Mouse (Mus musculus): ENCODE measurements around the gene Ehd1. TPM values are rescaled to one million over a fixed set of nuclear protein-coding genes. Genes with fewer than 3 reads are reported as not detected.

Ehd1 gene
- 74.3 and 75.6 TPM in 2 replicates for polyA plus RNA-seq (2015; fragmentation: Nextera tagmentation; extraction: Ambion mirVana)

GRCm38 (mm10) chr19:6276426-6277421 is at the start of gene Ehd1:
TSS of gene Ehd1 (plus strand) at chr19:6276725.
- ATAC-seq: peak; percentile 96
- peak within 1 kb of the TSS; percentile 85 for H3K9ac ChIP-seq

GRCm38 (mm10) chr19:6226763-6227162 is 49.8 kb upstream of the Ehd1 start:
- Histone ChIP-seq H3K27ac (no peak overlapping the region), H3K36me3 (ENCODE audit: poor library complexity, severe bottlenecking) (peaks cover 52% of the 10 kb centered on the region), H3K9ac (no peak overlapping the region), H3K9me3 (replicated peaks) (no peaks in the 10 kb centered on the region), H3K4me1 (no peaks in the 10 kb centered on the region), H3K4me3 (no peak overlapping the region), H3K27me3 (no peaks in the 10 kb centered on the region), H3K4me2 (no peak overlapping the region)
- ATAC-seq: no peak
- 92% methylated on average over 14 of the region's 14 CpGs for WGBS

More at GRCm38 (mm10) chr19:6276426-6277421, at the start of gene Ehd1:
- no peaks in the 10 kb centered on the region for H3K9me3 ChIP-seq (replicated peaks)
- WGBS: under 1% methylated on average over 100 of the region's 106 CpGs
- peak within 1 kb of the TSS; percentile 77 for H3K27ac ChIP-seq
- H3K4me1 ChIP-seq: peaks cover 37% of the 10 kb centered on the region
- peak within 1 kb of the TSS; percentile 86 for H3K4me3 ChIP-seq
- peaks cover 22% of the 10 kb centered on the region for H3K36me3 ChIP-seq (ENCODE audit: poor library complexity, severe bottlenecking)
- H3K27me3 ChIP-seq: no peaks in the 10 kb centered on the region
- H3K4me2 ChIP-seq: peak within 1 kb of the TSS; percentile 94

DNA sequence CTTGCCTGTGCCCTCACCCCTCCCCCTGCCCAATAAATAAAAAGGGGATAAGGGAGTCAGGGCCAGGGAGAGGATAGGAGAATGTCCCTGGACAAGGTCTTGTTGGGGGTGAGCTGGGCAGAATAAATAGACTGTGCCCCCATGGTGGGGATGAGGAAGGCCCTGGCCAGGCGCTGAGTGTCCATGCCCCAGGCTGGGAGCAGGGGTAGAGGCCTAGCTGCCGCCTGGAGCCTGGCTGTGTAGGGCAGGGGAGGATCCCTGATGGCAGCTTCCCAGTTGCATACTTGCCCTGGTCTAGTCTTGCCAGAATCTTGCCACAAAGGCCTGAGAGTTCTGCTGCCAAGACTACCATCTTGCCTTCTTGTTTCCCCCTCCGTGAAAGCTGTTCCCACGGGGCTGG is 48.7 kb upstream of the Ehd1 start:
- peaks cover 63% of the 10 kb centered on the region for H3K36me3 ChIP-seq (ENCODE audit: poor library complexity, severe bottlenecking)
- no peak overlapping the region for H3K27ac ChIP-seq
- ATAC-seq: no peak
- no peaks in the 10 kb centered on the region for H3K9me3 ChIP-seq (replicated peaks)
- H3K4me2 ChIP-seq: no peak overlapping the region
- 79% methylated on average over 4 of the region's 4 CpGs for WGBS
- no peaks in the 10 kb centered on the region for H3K4me1 ChIP-seq
- H3K4me3 ChIP-seq: no peak overlapping the region
- no peak overlapping the region for H3K9ac ChIP-seq
- no peaks in the 10 kb centered on the region for H3K27me3 ChIP-seq

DNA sequence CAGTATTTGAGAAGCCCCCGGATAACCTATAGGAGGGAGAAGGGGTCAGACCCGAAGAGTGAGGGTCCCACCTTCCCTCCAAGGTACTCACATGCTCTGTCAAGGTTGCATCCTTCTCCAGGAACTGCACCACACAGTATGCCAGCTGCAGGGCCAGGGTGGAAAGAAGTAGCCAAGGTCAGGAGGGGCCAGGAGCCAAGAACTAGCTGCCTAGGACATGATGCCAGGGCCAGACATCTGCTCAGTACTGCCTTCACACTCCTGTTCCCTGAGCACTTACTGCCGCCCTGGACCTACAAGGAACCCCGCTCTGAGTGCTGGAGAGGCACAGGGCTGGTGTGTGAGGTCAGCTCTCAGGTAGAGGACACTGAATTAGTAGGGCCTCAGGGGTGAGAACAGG is 46.1 kb upstream of the Ehd1 start:
- no peak for ATAC-seq
- H3K4me2 ChIP-seq: no peak overlapping the region
- H3K4me1 ChIP-seq: peaks cover 11% of the 10 kb centered on the region
- no peaks in the 10 kb centered on the region for H3K9me3 ChIP-seq (replicated peaks)
- no peak overlapping the region for H3K9ac ChIP-seq
- no peak overlapping the region for H3K27ac ChIP-seq
- H3K4me3 ChIP-seq: no peak overlapping the region
- H3K27me3 ChIP-seq: no peaks in the 10 kb centered on the region
- H3K36me3 ChIP-seq (ENCODE audit: poor library complexity, severe bottlenecking): peaks cover 72% of the 10 kb centered on the region
- 87% methylated on average over 4 of the region's 4 CpGs for WGBS

DNA sequence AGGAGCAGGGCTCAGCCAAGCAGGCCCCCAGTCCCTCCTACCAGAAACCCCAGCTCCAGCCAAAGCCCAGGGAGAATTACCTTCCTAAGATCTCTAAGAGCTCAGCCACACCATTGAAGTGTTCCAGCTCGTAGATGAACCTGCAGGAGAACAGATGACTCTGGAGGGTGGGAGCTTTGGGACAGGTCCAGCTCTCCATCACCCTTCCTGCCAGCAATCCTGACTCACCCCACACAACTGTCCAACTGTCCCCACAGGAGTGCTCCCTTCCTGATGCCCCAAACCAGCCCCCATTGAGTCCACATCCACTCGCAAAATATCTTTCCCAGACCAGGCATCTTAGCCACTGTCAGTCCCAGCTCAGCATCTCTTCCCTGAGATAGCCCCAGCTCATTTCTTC is 45.5 kb upstream of the Ehd1 start:
- no peak overlapping the region for H3K9ac ChIP-seq
- H3K4me3 ChIP-seq: no peak overlapping the region
- H3K27ac ChIP-seq: no peak overlapping the region
- peaks cover 11% of the 10 kb centered on the region for H3K4me1 ChIP-seq
- no peak overlapping the region for H3K4me2 ChIP-seq
- no peaks in the 10 kb centered on the region for H3K27me3 ChIP-seq
- no peaks in the 10 kb centered on the region for H3K9me3 ChIP-seq (replicated peaks)
- ATAC-seq: no peak
- H3K36me3 ChIP-seq (ENCODE audit: poor library complexity, severe bottlenecking): peaks cover 72% of the 10 kb centered on the region
- WGBS: 85% methylated on average over 2 of the region's 2 CpGs

- H3K27me3 ChIP-seq: no peaks in the 10 kb centered on the region
- H3K36me3 ChIP-seq (ENCODE audit: poor library complexity, severe bottlenecking): peaks cover 52% of the 10 kb centered on the region
- no peak overlapping the region for H3K4me3 ChIP-seq
- H3K4me2 ChIP-seq: no peak overlapping the region
- H3K27ac ChIP-seq: no peak overlapping the region
- no peaks in the 10 kb centered on the region for H3K9me3 ChIP-seq (replicated peaks)
- ATAC-seq: no peak
- H3K9ac ChIP-seq: peak overlapping the region; percentile 87; the same call in 1 of the 2 replicates
- H3K4me1 ChIP-seq: peaks cover 11% of the 10 kb centered on the region
- 88% methylated on average over 16 of the region's 16 CpGs for WGBS
Measured at GRCm38 (mm10) chr19:6233647-6234046, 42.9 kb upstream of the Ehd1 start.

GRCm38 (mm10) chr19:6234337-6235083 is 42.0 kb upstream of the Ehd1 start:
- H3K27me3 ChIP-seq: no peaks in the 10 kb centered on the region
- H3K27ac ChIP-seq: no peak overlapping the region; the same call in 1 of the 2 replicates
- H3K4me3 ChIP-seq: peak overlapping the region; percentile 80
- peak overlapping the region; percentile 75 for H3K4me2 ChIP-seq
- no peak for ATAC-seq
- peaks cover 11% of the 10 kb centered on the region for H3K4me1 ChIP-seq
- peak overlapping the region; percentile 87 for H3K9ac ChIP-seq
- WGBS: 66% methylated on average over 11 of the region's 11 CpGs
- H3K9me3 ChIP-seq (replicated peaks): no peaks in the 10 kb centered on the region
- peaks cover 43% of the 10 kb centered on the region for H3K36me3 ChIP-seq (ENCODE audit: poor library complexity, severe bottlenecking)

DNA sequence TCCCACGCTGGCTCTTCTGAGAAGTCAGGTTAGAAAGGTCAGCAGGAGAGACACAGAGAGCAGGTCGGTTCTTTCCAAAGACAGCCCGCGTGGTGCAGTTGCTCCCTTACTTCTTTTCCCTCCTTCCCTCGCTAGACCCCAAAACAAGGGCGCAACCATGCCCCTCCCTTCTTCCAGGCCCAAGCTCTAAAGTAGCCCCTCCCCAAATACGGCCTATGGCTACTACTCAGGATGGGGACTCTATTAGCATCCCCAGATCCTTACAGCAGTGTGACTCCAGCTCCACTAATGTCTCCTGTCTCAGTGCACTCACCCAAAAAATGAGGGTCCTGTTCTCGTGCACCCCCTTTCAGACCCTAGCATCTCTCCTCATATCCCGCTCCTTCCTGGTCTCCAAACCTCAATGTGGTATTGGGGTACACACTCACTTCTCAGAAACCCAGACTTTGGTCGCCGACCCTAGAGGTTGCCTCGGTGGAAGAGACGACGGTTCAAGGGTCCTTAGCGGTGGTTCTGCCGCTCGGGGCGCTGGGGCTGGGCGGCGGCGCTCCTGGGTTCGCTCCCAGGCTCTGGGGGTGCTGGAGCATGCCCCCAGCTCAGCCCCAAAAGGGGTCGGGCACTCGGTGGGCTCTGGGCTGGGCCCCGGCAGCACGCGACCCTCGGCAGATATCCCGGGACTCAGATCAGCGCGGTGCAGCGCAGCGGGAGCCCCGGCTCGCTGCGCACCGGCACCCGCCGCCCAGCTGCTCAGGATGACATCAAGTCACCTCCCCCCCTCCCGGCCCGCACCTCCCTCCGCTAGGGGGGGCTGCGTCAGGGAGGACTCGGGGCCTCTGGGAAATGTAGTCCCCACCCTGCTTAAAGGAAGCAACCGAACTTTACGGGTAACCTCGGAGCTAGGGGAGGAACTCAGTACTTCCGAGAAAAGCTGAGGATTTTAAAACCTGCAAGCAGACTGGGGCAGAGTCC is 41.2 kb upstream of the Ehd1 start, which contains the start of gene Ppp2r5b:
Gene Ppp2r5b (minus strand): TSS at position 789 of the 969 bp plus-strand sequence.
- Histone ChIP-seq H3K9me3 (replicated peaks) (no peaks in the 10 kb centered on the region), H3K4me2 (peak within 1 kb of the TSS; percentile 75), H3K36me3 (ENCODE audit: poor library complexity, severe bottlenecking) (peaks cover 35% of the 10 kb centered on the region), H3K27ac (peak within 1 kb of the TSS; percentile 93), H3K4me3 (peak within 1 kb of the TSS; percentile 80), H3K27me3 (no peaks in the 10 kb centered on the region), H3K4me1 (peaks cover 11% of the 10 kb centered on the region), H3K9ac (peak within 1 kb of the TSS; percentile 87)
- WGBS: under 1% methylated on average over 47 of the region's 48 CpGs
- peak; percentile 93 for ATAC-seq

DNA sequence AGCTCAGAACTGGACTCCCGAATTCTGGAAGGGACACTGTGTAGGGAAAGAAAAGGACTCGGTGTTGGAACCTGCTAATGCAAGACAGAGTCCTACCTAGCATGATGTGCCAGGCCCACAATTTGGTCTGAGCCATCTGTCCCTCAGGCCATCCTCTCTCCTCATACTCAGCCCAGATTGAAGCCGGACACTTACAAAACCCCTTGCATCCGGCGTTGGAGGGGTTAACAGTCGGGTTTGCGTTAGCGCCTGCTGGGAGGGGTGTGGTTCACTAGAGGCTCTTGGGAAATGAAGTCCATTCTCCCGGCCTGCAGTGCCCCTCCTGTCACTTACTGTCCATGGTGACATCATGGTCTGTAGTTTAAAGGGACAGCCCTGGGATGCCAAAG is 40.5 kb upstream of the Ehd1 start:
- Histone ChIP-seq H3K4me3 (peak overlapping the region; percentile 80), H3K9ac (peak overlapping the region; percentile 87), H3K4me2 (peak overlapping the region; percentile 75), H3K27me3 (no peaks in the 10 kb centered on the region), H3K27ac (peak overlapping the region; percentile 93), H3K9me3 (replicated peaks) (no peaks in the 10 kb centered on the region), H3K36me3 (ENCODE audit: poor library complexity, severe bottlenecking) (peaks cover 28% of the 10 kb centered on the region), H3K4me1 (peaks cover 11% of the 10 kb centered on the region)
- 0% methylated on average over 9 of the region's 9 CpGs for WGBS
- peak; percentile 89 for ATAC-seq

GRCm38 (mm10) chr19:6236842-6237241 is 39.7 kb upstream of the Ehd1 start:
- no peak for ATAC-seq

DNA sequence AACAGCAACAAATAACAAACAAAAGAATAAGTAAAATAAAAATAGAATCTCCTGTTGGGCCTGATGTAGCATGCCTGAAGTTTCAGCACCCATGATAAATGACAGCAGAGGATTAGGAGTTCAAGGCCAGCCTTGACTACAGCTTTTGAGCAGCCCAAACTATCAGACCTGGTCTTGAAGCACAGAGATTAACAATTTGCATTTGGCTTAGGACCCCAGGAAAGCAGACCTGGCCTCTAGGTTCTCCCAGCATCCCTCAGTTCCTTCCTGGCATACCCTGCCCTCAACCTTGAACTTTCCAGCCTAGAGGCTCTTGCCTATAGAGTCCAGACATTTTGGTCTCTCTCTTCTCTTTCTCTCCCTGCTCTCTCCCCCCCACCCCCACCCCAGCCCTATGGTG is 37.8 kb upstream of the Ehd1 start:
- 0 out of 2 replicates have a peak, but pooled peaks cover 3% of the 10 kb centered on the region for H3K36me3 ChIP-seq (ENCODE audit: poor library complexity, severe bottlenecking)
- H3K9me3 ChIP-seq (replicated peaks): no peaks in the 10 kb centered on the region
- ATAC-seq: no peak
- H3K4me3 ChIP-seq: no peak overlapping the region
- no peaks in the 10 kb centered on the region for H3K27me3 ChIP-seq
- no peak overlapping the region for H3K9ac ChIP-seq
- H3K4me1 ChIP-seq: peaks cover 22% of the 10 kb centered on the region
- H3K4me2 ChIP-seq: no peak overlapping the region
- H3K27ac ChIP-seq: no peak overlapping the region

More at GRCm38 (mm10) chr19:6236842-6237241, 39.7 kb upstream of the Ehd1 start:
- Histone ChIP-seq H3K27ac (no peak overlapping the region), H3K9ac (no peak overlapping the region), H3K4me1 (peaks cover 11% of the 10 kb centered on the region), H3K4me3 (0 out of 2 replicates have a peak overlapping the region, but pooled peaks have one; percentile 80), H3K4me2 (peak overlapping the region; percentile 75; the same call in 1 of the 2 replicates), H3K9me3 (replicated peaks) (no peaks in the 10 kb centered on the region), H3K27me3 (no peaks in the 10 kb centered on the region), H3K36me3 (ENCODE audit: poor library complexity, severe bottlenecking) (peaks cover 20% of the 10 kb centered on the region)
- 66% methylated on average over 7 of the region's 7 CpGs for WGBS
